Mouse (Mus musculus) thymus, adult 2 months (tissue): ENCODE results near the gene Baz2a.

Experiments
- CTCF ChIP-seq: fragments of 200-500 bp; IDR thresholded peaks from 2 replicates; pipeline ENCODE4 v1.5.1; 2012; ENCODE audit warnings: mild to moderate bottlenecking, control low read depth, low read length, moderate library complexity, borderline replicate concordance; ENCODE audit not compliant: control insufficient read depth, poor library complexity, insufficient read depth; ENCODE audit errors: extremely low read depth
- POLR2A ChIP-seq: fragments of 200-500 bp; IDR thresholded peaks from 2 replicates; pipeline ENCODE4 v1.6.1; 2012; ENCODE audit warnings: mild to moderate bottlenecking, low read length, control low read depth, moderate library complexity; ENCODE audit not compliant: control insufficient read depth, poor library complexity, insufficient read depth; ENCODE audit errors: extremely low read depth

DNA sequence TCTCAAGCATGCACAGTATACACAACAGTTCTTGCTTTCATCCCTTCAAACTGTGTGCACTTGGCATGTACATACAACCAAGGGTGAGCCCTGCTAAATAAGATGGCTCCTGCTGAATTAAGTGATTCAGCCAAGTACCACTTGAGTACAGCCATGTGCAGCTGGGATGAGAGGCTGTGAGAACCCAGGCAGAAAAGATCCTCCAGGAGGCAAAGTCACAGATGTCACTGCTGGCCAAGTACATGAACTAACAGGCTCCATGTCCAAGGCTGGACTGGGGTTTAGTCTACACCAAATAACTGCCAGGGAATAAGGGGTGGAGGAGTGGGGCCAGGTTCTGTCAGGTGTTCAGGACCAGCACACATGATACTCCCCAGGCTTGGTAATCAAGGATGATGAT lies 40.4 kb downstream of the Baz2a start:
- TF ChIP-seq CTCF (no peak), POLR2A (no peak)
